Mouse (Mus musculus): ENCODE results near the gene Nlrp9b. TPM values are rescaled to one million over a fixed set of nuclear protein-coding genes. Genes with fewer than 3 reads are reported as not detected.

Gene Nlrp9b
- total and polyA plus RNA-seq, 2 experiments from 2014 or later: not detected

Other genes starting within 250 kb of the Nlrp9b start
- 44.2 and 44.7 TPM in 2 replicates for gene Nectin2, start 241.0 kb upstream of the Nlrp9b start, total RNA-seq (2014; rRNA removed)
- gene Nectin2, start 241.0 kb upstream of the Nlrp9b start, polyA plus RNA-seq (2015; fragmentation: Nextera tagmentation; extraction: Ambion mirVana): 47.2 and 48.7 TPM in 2 replicates
- gene Bcam, start 220.4 kb upstream of the Nlrp9b start, total RNA-seq (2014; rRNA removed): 12.2 and 19.5 TPM in 2 replicates
- gene Bcam, start 220.4 kb upstream of the Nlrp9b start, polyA plus RNA-seq (2015; fragmentation: Nextera tagmentation; extraction: Ambion mirVana): 10.9 and 12.7 TPM in 2 replicates
- 0.38 and 1.1 TPM in 2 replicates for gene Cblc, start 194.7 kb upstream of the Nlrp9b start, total RNA-seq (2014; rRNA removed)
- 0.67 and 0.84 TPM in 2 replicates for gene Cblc, start 194.7 kb upstream of the Nlrp9b start, polyA plus RNA-seq (2015; fragmentation: Nextera tagmentation; extraction: Ambion mirVana)
- 0.43 and 0.77 TPM in 2 replicates for gene Bcl3, start 168.7 kb upstream of the Nlrp9b start, total RNA-seq (2014; rRNA removed)
- gene Bcl3, start 168.7 kb upstream of the Nlrp9b start, polyA plus RNA-seq (2015; fragmentation: Nextera tagmentation; extraction: Ambion mirVana): 0.28 and 0.86 TPM in 2 replicates
- gene Gm19345, start 139.5 kb upstream of the Nlrp9b start, total RNA-seq (2014; rRNA removed): 32.4 and 33.3 TPM in 2 replicates
- 14.6 and 16.4 TPM in 2 replicates for gene Gm19345, start 139.5 kb upstream of the Nlrp9b start, polyA plus RNA-seq (2015; fragmentation: Nextera tagmentation; extraction: Ambion mirVana)
- gene Ceacam16, start 130.2 kb upstream of the Nlrp9b start, total RNA-seq (2014; rRNA removed): not detected in 2 replicates
- gene Ceacam16, start 130.2 kb upstream of the Nlrp9b start, polyA plus RNA-seq (2015; fragmentation: Nextera tagmentation; extraction: Ambion mirVana): 0.53 and 0.84 TPM in 2 replicates
- gene Ceacam19, start 103.5 kb upstream of the Nlrp9b start, total RNA-seq (2014; rRNA removed): not detected in 2 replicates
- not detected in 2 replicates for gene Ceacam19, start 103.5 kb upstream of the Nlrp9b start, polyA plus RNA-seq (2015; fragmentation: Nextera tagmentation; extraction: Ambion mirVana)
- 12.0 and 12.8 TPM in 2 replicates for gene Pvr, start 70.3 kb upstream of the Nlrp9b start, total RNA-seq (2014; rRNA removed)
- 4.2 and 6.1 TPM in 2 replicates for gene Pvr, start 70.3 kb upstream of the Nlrp9b start, polyA plus RNA-seq (2015; fragmentation: Nextera tagmentation; extraction: Ambion mirVana)
- gene Igsf23, start 40.7 kb upstream of the Nlrp9b start, total RNA-seq (2014; rRNA removed): not detected in 2 replicates
- gene Igsf23, start 40.7 kb upstream of the Nlrp9b start, polyA plus RNA-seq (2015; fragmentation: Nextera tagmentation; extraction: Ambion mirVana): not detected in 2 replicates
- gene Ceacam20, start 26.1 kb upstream of the Nlrp9b start, total RNA-seq (2014; rRNA removed): not detected in 2 replicates
- gene Ceacam20, start 26.1 kb upstream of the Nlrp9b start, polyA plus RNA-seq (2015; fragmentation: Nextera tagmentation; extraction: Ambion mirVana): not detected in 2 replicates
- gene Vmn1r91, start 108.2 kb downstream of the Nlrp9b start, total RNA-seq (2014; rRNA removed): not detected in 2 replicates
- not detected in 2 replicates for gene Vmn1r91, start 108.2 kb downstream of the Nlrp9b start, polyA plus RNA-seq (2015; fragmentation: Nextera tagmentation; extraction: Ambion mirVana)
- gene Gm16442, start 131.1 kb downstream of the Nlrp9b start, total RNA-seq (2014; rRNA removed): not detected in 2 replicates
- not detected in 2 replicates for gene Gm16442, start 131.1 kb downstream of the Nlrp9b start, polyA plus RNA-seq (2015; fragmentation: Nextera tagmentation; extraction: Ambion mirVana)
- not detected in 2 replicates for gene Vmn1r93, start 147.6 kb downstream of the Nlrp9b start, total RNA-seq (2014; rRNA removed)
- gene Vmn1r93, start 147.6 kb downstream of the Nlrp9b start, polyA plus RNA-seq (2015; fragmentation: Nextera tagmentation; extraction: Ambion mirVana): not detected in 2 replicates
- gene Vmn1r94, start 176.9 kb downstream of the Nlrp9b start, total RNA-seq (2014; rRNA removed): not detected in 2 replicates
- gene Vmn1r94, start 176.9 kb downstream of the Nlrp9b start, polyA plus RNA-seq (2015; fragmentation: Nextera tagmentation; extraction: Ambion mirVana): not detected in 2 replicates
- not detected in 2 replicates for gene Vmn1r95, start 202.2 kb downstream of the Nlrp9b start, total RNA-seq (2014; rRNA removed)
- gene Vmn1r95, start 202.2 kb downstream of the Nlrp9b start, polyA plus RNA-seq (2015; fragmentation: Nextera tagmentation; extraction: Ambion mirVana): not detected in 2 replicates
- not detected in 2 replicates for gene Gm6164, start 214.1 kb downstream of the Nlrp9b start, total RNA-seq (2014; rRNA removed)
- not detected in 2 replicates for gene Gm6164, start 214.1 kb downstream of the Nlrp9b start, polyA plus RNA-seq (2015; fragmentation: Nextera tagmentation; extraction: Ambion mirVana)
- gene Gm4498, start 242.4 kb downstream of the Nlrp9b start, total RNA-seq (2014; rRNA removed): not detected in 2 replicates
- not detected in 2 replicates for gene Gm4498, start 242.4 kb downstream of the Nlrp9b start, polyA plus RNA-seq (2015; fragmentation: Nextera tagmentation; extraction: Ambion mirVana)

Data from forebrain, postnatal 0 days (tissue).